ENCODE assay signal across 20 mouse cellular contexts in genomic region chr13:54281149-54281548, GRCm38 (mm10).
DNase-seq lines count a peak whose midpoint lies in the region; ATAC-seq and TF ChIP-seq lines count a peak whose summit lies in the region.
"Had no signal": no experiment of that assay in that cellular context is flagged by ENCODE, and none has a peak within 500 bp of the region (broad histone marks: within the 10 kb centered on the region; RNA-seq: fewer than 3 reads in every experiment).

No protein-coding gene starts in this region.

- no peak overlapping the region for H3K4me3 ChIP-seq in forebrain, embryonic 12.5 days (replicated peaks)
- no peak overlapping the region for H3K4me3 ChIP-seq in forebrain, embryonic 11.5 days (ENCODE audit: low read depth, low read length)
- no peak overlapping the region for H3K4me3 ChIP-seq in midbrain, embryonic 13.5 days (replicated peaks)
- H3K4me3 ChIP-seq in midbrain, embryonic 11.5 days (ENCODE audit: low read depth, low read length) = no peak overlapping the region
- no peak overlapping the region for H3K4me3 ChIP-seq in myocyte
- H3K4me3 ChIP-seq: heart, adult 2 months; limb, embryonic 13.5 days; liver, embryonic 13.5 days had no signal

- H3K27ac ChIP-seq in forebrain, embryonic 12.5 days = 0 out of 2 replicates have a peak overlapping the region, but pooled peaks have one; percentile 15
- H3K27ac ChIP-seq in forebrain, embryonic 11.5 days (ENCODE audit: low read depth, low read length) = no peak overlapping the region
- 0 out of 2 replicates have a peak overlapping the region, but pooled peaks have one; percentile 35 for H3K27ac ChIP-seq in midbrain, embryonic 13.5 days
- no peak overlapping the region for H3K27ac ChIP-seq in midbrain, embryonic 11.5 days (ENCODE audit: low read depth, low read length)
- H3K27ac ChIP-seq: heart, adult 2 months; limb, embryonic 13.5 days; liver, embryonic 13.5 days had no signal

- no peak for DNase-seq in forebrain, embryonic 11.5 days (ENCODE audit: low spot score)
- no peak for DNase-seq in midbrain, embryonic 11.5 days (ENCODE audit: low spot score, missing footprints)
- DNase-seq in cerebellum, postnatal 14 days = peak; percentile 60 to 71
- DNase-seq in ovary, postnatal 36 days (ENCODE audit: low spot score) = no peak
- no peak for DNase-seq in kidney, adult 8-10 months
- DNase-seq: adrenal gland, postnatal 25 days; gastrocnemius, postnatal 25 days; heart, adult 2 months; heart, postnatal 36 days; liver, embryonic 13.5 days; lung, embryonic 14.5 days; lung, postnatal 4 days; right cerebral cortex, postnatal 4 days; thymus, adult 2 months had no signal

- no peak overlapping the region for H3K4me2 ChIP-seq in forebrain, embryonic 12.5 days
- H3K4me2 ChIP-seq in forebrain, embryonic 11.5 days (ENCODE audit: low read depth, low read length, severe bottlenecking) = no peak overlapping the region
- H3K4me2 ChIP-seq in midbrain, embryonic 13.5 days (replicated peaks) = peak overlapping the region; percentile 12; the same call in 1 of the 2 replicates
- no peak overlapping the region for H3K4me2 ChIP-seq in midbrain, embryonic 11.5 days
- H3K4me2 ChIP-seq in myocyte (ENCODE audit: low read depth) = peak overlapping the region; percentile 71
- H3K4me2 ChIP-seq: limb, embryonic 13.5 days; liver, embryonic 13.5 days; lung, embryonic 14.5 days had no signal

- no peaks in the 10 kb centered on the region for H3K79me2 ChIP-seq in myocyte (ENCODE audit: control insufficient read depth, insufficient read depth)

- H3K9me3 ChIP-seq in forebrain, embryonic 12.5 days = no peaks in the 10 kb centered on the region
- H3K9me3 ChIP-seq in forebrain, embryonic 11.5 days (ENCODE audit: control insufficient read depth, low read length) = no peaks in the 10 kb centered on the region
- H3K9me3 ChIP-seq in midbrain, embryonic 13.5 days = no peaks in the 10 kb centered on the region
- no peaks in the 10 kb centered on the region; the same call in 1 of the 2 replicates for H3K9me3 ChIP-seq in midbrain, embryonic 11.5 days (ENCODE audit: control insufficient read depth, low read length)
- H3K9me3 ChIP-seq: limb, embryonic 13.5 days; liver, embryonic 13.5 days had no signal

- H3K4me1 ChIP-seq in forebrain, embryonic 12.5 days = peaks cover 21% of the 10 kb centered on the region
- peaks cover 11% of the 10 kb centered on the region for H3K4me1 ChIP-seq in forebrain, embryonic 11.5 days (replicated peaks; ENCODE audit: control insufficient read depth, insufficient read depth, low read length)
- H3K4me1 ChIP-seq in midbrain, embryonic 13.5 days (replicated peaks) = peaks cover 27% of the 10 kb centered on the region
- H3K4me1 ChIP-seq in midbrain, embryonic 11.5 days (ENCODE audit: control insufficient read depth, insufficient read depth, low read length) = peaks cover 7% of the 10 kb centered on the region

- H3K9ac ChIP-seq in forebrain, embryonic 12.5 days = no peak overlapping the region
- H3K9ac ChIP-seq in forebrain, embryonic 11.5 days (ENCODE audit: low read length) = no peak overlapping the region
- H3K9ac ChIP-seq in midbrain, embryonic 13.5 days (replicated peaks) = no peak overlapping the region
- no peak overlapping the region for H3K9ac ChIP-seq in midbrain, embryonic 11.5 days (ENCODE audit: low read length)
- H3K9ac ChIP-seq: limb, embryonic 13.5 days; liver, embryonic 13.5 days; lung, embryonic 14.5 days had no signal

- peaks cover 10% of the 10 kb centered on the region; the same call in 1 of the 2 replicates for H3K27me3 ChIP-seq in forebrain, embryonic 12.5 days
- H3K27me3 ChIP-seq in forebrain, embryonic 11.5 days (ENCODE audit: control insufficient read depth, insufficient read depth, low read length) = no peaks in the 10 kb centered on the region
- no peaks in the 10 kb centered on the region for H3K27me3 ChIP-seq in midbrain, embryonic 13.5 days
- H3K27me3 ChIP-seq in midbrain, embryonic 11.5 days (ENCODE audit: control insufficient read depth, insufficient read depth, low read length) = no peaks in the 10 kb centered on the region; the same call in 1 of the 2 replicates
- H3K27me3 ChIP-seq in myocyte (ENCODE audit: control insufficient read depth, insufficient read depth, insufficient read length) = no peaks in the 10 kb centered on the region

- no peaks in the 10 kb centered on the region for H3K36me3 ChIP-seq in forebrain, embryonic 12.5 days (replicated peaks)
- no peaks in the 10 kb centered on the region for H3K36me3 ChIP-seq in forebrain, embryonic 11.5 days (ENCODE audit: control insufficient read depth, insufficient read depth, low read length)
- H3K36me3 ChIP-seq in midbrain, embryonic 13.5 days = no peaks in the 10 kb centered on the region
- no peaks in the 10 kb centered on the region for H3K36me3 ChIP-seq in midbrain, embryonic 11.5 days (ENCODE audit: control insufficient read depth, insufficient read depth, low read length)
- H3K36me3 ChIP-seq in myocyte (ENCODE audit: control insufficient read depth, insufficient read depth) = no peaks in the 10 kb centered on the region
- H3K36me3 ChIP-seq: G1E; limb, embryonic 13.5 days; liver, embryonic 13.5 days had no signal

- H3ac ChIP-seq in myocyte (ENCODE audit: control insufficient read depth, insufficient read length) = no peak overlapping the region

- TF ChIP-seq POLR2A in myocyte (IDR thresholded peaks at IDR 0.05; ENCODE audit: insufficient read length, low read depth) = no peak

- 67% methylated on average over 7 of the region's 7 CpGs for WGBS in forebrain, embryonic 12.5 days
- 81% methylated on average over 7 of the region's 7 CpGs for WGBS in forebrain, embryonic 11.5 days
- 80% methylated on average over 7 of the region's 7 CpGs for WGBS in midbrain, embryonic 13.5 days
- 74% methylated on average over 7 of the region's 7 CpGs for WGBS in midbrain, embryonic 11.5 days

- ATAC-seq in forebrain, embryonic 12.5 days (ENCODE audit: low FRiP score) = no peak
- ATAC-seq in forebrain, embryonic 11.5 days (replicated peaks; ENCODE audit: low FRiP score) = no peak
- no peak for ATAC-seq in midbrain, embryonic 13.5 days
- ATAC-seq in midbrain, embryonic 11.5 days (ENCODE audit: low FRiP score) = no peak
- ATAC-seq: intestine, embryonic 16.5 days had no signal

TF ChIP-seq in myocyte, 11 proteins besides CTCF, POLR2A, EP300 and RAD21:
- TF ChIP-seq MYOD1 (IDR thresholded peaks at IDR 0.05; ENCODE audit: control insufficient read depth in 1 of 3, insufficient read length in 2 of 3, low read depth in 2 of 3) (no peak), REST (IDR thresholded peaks at IDR 0.05; ENCODE audit: insufficient read depth, insufficient read length) (no peak), MYOG (IDR thresholded peaks at IDR 0.05; ENCODE audit: control insufficient read depth in 1 of 3, insufficient read depth in 1 of 3, insufficient read length in 2 of 3, low read depth in 2 of 3) (no peak), CEBPB (IDR thresholded peaks at IDR 0.05; ENCODE audit: insufficient read depth, poor library complexity, severe bottlenecking) (no peak), TCF3 (IDR thresholded peaks at IDR 0.05; ENCODE audit: insufficient read length, low read depth) (no peak), MAX (IDR thresholded peaks at IDR 0.05; ENCODE audit: low read depth) (no peak), SRF (IDR thresholded peaks at IDR 0.05; ENCODE audit: control insufficient read depth, insufficient read length, low read depth) (no peak), USF1 (IDR thresholded peaks at IDR 0.05; ENCODE audit: low read depth) (no peak), E2F4 (IDR thresholded peaks at IDR 0.05; ENCODE audit: insufficient read depth) (no peak), POLR2AphosphoS2 (IDR thresholded peaks at IDR 0.05; ENCODE audit: insufficient read length, low read depth) (no peak), TCF12 (IDR thresholded peaks at IDR 0.05; ENCODE audit: insufficient read depth, poor library complexity, severe bottlenecking) (no peak)

Comparison
In these comparisons a context has a peak if more than half of its experiments do, and no peak if none do; other contexts are left out.
1. H3K27ac ChIP-seq: peak in forebrain, embryonic 12.5 days (single experiment) and midbrain, embryonic 13.5 days (single experiment); none in forebrain, embryonic 11.5 days (single experiment) and midbrain, embryonic 11.5 days (single experiment).
2. H3K4me2 ChIP-seq: peak in midbrain, embryonic 13.5 days (single experiment) and myocyte (single experiment); none in forebrain, embryonic 12.5 days (single experiment), forebrain, embryonic 11.5 days (single experiment) and midbrain, embryonic 11.5 days (single experiment).
3. DNase-seq: peak in cerebellum, postnatal 14 days (2 of 2); none in forebrain, embryonic 11.5 days (single experiment), midbrain, embryonic 11.5 days (single experiment), ovary, postnatal 36 days (single experiment) and kidney, adult 8-10 months (0 of 2).